Mouse (Mus musculus) urinary bladder, postnatal 10 days (tissue): ENCODE data around the gene Mast1.

Experiments
- DNase-seq: peaks from one replicate; pipeline ENCODE4 v3.0.0; 2022; ENCODE audit warnings: low spot score

The Mast1 gene

DNA sequence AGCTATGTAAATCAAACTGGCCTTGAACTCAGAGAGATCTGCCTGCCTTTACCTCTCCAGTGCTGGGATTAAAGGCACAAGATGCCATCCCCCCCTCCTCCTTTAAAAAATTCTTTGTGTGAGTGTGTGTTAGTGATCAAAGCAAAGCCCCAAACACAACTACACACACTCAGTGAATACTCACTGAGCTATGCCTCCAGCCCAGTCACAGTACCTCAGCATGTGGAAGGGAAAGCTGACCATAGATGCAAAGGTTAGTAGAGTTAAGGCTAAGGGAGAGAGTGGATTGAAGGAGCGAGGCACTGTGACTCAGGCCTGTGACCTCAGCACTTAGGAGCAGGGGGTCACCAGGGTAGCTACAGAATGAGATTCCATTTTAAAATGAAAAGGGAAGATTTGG is 35.9 kb upstream of the Mast1 start:
- DNase-seq = no peak

GRCm38 (mm10) chr8:84970913-84971312 is 33.8 kb upstream of the Mast1 start:
- DNase-seq = no peak

DNA sequence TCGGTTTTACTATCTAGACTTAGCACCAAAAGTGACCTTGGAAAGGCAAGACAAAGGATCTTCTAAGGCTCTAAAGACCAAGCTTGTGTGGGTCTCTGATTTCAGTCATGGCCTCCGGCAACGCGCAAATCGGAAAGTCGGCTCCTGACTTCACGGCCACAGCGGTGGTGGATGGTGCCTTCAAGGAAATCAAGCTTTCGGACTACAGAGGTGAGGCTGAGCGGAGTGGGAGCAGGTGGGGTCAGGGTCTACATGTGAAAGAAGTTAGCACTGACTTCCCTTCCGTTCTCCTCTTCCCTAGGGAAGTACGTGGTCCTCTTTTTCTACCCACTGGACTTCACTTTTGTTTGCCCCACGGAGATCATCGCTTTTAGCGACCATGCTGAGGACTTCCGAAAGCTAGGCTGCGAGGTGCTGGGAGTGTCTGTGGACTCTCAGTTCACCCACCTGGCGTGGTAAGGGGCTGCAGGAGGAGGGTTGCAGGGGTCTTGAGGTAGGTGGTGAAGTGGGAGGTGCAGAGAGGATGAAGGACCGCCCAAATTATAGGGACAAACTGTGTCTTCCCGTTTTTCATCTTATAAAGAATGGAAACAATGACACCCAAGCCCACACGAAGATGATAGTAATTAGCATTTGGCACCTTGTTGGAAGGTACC is 33.1 kb upstream of the Mast1 start:
- no peak for DNase-seq

GRCm38 (mm10) chr8:84969241-84970134 is 32.3 kb upstream of the Mast1 start, which contains the start of the genes Gm49661, Prdx2 and Rnaseh2a:
Gm49661 (minus strand) TSS chr8:84969433.
Prdx2 (plus strand) TSS chr8:84969587.
Rnaseh2a (minus strand) TSS chr8:84969767.
- no peak for DNase-seq

- DNase-seq = no peak
Measured at GRCm38 (mm10) chr8:84968650-84969049, 31.5 kb upstream of the Mast1 start.

DNA sequence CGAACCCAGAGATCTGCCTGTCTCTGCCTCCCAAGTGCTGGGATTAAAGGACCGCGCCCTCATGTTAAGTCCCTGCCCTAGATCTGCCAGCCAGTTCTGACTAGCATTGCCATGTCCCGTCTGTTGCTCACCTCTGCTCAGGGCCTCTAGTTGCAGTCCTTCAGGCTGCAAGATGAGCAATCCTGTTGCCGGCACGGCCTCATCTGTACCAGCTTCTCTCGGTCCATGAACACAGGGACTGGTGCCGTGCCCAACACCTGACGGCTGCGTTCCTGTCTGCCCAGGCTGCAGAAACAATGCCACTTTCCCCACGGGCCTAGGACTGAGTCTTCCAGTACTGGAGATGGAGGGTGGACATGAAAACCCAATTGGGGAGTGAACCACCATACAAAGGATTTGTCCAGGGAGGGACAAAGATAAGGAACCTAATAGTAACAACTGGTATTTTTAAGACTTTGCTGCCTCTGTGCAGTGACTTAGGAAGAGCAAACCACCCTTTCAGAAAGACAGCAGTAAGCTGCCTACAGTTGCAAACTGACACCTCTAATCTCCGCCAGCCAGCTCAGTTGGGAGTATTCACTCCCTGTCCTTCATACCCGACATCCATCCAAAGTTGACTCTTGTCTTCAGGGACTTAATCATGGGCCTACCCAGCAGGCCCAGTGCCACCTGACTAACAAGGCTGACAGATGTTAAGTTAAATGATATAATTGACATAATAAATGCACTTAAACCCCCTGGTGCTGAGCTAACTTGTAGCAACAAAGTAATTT is 30.6 kb upstream of the Mast1 start:
- DNase-seq = no peak

- DNase-seq = no peak
Measured at GRCm38 (mm10) chr8:84966603-84967002, 29.4 kb upstream of the Mast1 start.

- DNase-seq = no peak
Measured at GRCm38 (mm10) chr8:84965731-84966291, 28.7 kb upstream of the Mast1 start.

GRCm38 (mm10) chr8:84963952-84964351 is 26.8 kb upstream of the Mast1 start:
- no peak for DNase-seq

- no peak for DNase-seq
Measured at GRCm38 (mm10) chr8:84959811-84960210, 22.7 kb upstream of the Mast1 start.

- DNase-seq = no peak
Measured at GRCm38 (mm10) chr8:84956768-84957167, 19.6 kb upstream of the Mast1 start.

DNA sequence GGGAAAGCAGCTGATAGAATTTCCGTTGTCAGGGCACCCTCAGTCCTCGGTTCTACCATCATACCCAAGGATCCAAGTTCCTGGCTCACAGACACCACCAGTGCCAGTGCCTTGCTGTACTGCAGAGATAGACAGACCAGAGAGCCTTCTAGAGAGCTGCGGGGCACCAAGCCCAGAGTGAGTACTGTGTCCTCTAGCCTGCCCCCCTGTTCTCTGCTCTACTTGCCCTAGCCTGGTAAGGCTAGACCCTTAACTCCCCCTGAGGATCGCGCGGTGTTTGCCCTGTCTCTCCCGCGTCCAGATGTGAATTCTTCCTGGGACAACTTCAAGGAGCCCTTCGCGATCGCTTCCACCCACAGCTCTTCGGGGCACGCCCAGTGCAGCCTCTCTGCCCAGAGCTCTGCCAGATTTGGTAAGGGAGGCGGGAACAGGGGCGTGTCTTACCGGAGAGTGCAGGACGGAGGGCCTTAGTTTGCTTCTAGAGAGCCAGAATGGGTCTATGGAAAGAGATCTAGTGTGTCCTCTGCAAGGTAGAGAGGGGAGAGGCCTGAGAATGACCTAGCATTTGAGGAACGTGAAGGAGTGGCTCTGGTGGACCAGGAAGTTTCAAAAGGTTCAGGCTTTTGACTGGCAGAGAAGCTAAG is 15.6 kb upstream of the Mast1 start:
- DNase-seq = no peak

GRCm38 (mm10) chr8:84949753-84950152 is 12.6 kb upstream of the Mast1 start:
- no peak for DNase-seq

DNA sequence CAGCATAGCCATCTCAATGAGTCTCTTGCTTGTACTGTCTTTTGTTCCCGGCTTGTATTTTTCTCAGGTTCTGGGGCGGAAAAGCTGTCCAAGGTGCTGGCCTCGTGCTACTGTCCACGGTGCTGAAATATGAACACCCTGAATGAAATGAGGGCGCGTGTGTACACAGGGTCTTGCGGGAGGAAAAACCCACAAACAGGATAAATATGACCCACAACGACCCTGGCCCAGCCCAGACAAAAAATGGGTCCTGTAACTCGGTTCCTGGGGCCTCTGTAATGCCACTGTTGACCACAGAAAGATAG is 10.0 kb upstream of the Mast1 start:
- no peak for DNase-seq

DNA sequence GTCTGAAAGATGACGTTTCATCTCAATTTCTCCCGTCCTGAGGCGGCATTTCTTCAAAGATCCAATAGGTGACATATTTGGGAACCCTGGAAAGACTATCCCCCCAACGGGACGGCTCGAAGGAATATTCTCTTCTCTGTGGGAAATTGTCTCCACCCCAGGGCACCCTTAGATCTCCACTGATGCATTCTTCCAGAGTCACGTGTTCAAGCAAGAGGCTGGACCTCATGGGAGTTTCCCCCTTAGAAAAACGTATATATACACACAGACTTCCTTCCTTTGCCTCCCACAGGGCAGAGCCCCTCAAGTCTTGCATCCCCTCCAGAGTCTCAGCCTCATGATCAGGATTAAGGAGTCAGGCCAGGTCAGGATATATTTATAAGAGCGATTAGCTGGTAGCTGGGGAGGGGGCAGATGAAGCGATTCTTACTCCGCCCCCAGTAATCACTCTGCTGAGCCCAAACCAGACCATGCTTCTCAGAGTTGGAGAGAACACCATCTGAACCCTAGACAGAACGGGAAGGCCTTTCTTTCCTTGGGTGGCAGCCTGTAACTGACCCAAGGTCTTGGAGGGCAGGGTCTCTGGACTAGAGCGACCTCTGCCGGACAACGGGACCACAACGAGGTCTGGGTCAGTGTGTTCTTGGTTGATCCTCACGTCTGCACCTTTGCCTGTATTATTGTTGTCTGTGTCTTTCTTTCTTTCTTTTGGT is 9.5 kb upstream of the Mast1 start, which contains the start of gene Rtbdn:
TSS of gene Rtbdn (plus strand) at position 464 of the 713 bp plus-strand sequence.
- no peak for DNase-seq

- no peak for DNase-seq
Measured at GRCm38 (mm10) chr8:84945633-84946527, 8.7 kb upstream of the Mast1 start.

DNA sequence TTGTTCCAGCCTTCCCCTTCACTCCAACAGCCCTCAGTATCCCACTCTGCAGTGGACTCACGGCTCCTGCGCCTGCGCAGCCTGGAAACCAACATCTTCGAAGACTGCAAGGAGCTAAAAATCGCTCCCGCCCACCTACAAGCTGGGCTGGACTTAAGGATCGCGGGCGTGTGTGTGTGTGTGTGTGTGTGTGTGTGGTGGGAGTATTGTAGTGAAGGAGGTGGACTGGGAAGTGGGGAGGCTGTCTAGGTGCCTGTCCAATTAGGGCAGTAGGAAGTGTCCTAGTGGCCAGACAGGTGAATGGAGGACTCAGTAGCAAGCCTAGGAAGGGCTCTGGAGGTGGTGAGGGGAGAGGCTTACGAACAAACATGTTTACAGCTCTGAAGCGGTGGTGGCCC is 8.1 kb upstream of the Mast1 start:
- DNase-seq = no peak

DNA sequence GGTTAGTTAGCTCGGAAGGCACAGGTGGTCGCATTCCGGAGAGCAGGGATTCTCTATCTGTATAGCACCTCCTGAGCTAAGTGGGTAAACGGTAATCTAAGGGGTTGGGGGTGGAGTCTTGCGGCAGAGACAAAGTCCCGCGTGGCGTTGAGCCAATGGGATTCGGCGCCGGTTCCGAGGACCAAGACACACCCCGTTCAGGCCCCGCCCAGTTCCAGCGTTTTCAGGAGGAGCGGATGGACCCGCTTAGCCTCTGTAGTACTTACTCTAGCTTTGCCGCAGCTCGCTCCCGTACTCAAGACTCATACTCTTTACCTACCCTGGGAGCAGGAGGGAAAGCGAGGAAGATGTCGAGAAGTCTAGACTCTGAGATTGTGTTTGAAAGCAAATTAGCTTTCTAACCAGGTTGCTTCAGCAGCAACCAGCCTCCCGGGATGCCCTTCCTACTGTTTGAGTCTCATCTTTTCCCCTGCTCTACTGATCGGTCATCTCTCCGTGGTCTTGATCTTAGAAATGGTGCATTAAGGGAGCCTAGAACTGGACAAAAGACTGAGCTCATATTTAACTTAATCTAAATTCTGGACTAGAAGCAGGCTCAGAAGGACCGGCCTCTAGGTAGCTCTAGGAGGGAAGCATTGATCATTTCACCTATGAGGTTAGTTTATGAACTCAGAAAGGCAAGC is 7.5 kb upstream of the Mast1 start:
- DNase-seq = no peak

- no peak for DNase-seq
Measured at GRCm38 (mm10) chr8:84943699-84944098, 6.5 kb upstream of the Mast1 start.
